Mouse (Mus musculus) heart, embryonic 10.5 days (tissue): Measurements from ENCODE around the gene Golga1. TPM values are rescaled to one million over a fixed set of nuclear protein-coding genes. Genes with fewer than 3 reads are reported as not detected.

Experiments
- DNase-seq: peaks from one replicate; pipeline ENCODE4 v3.0.0-alpha.2; 2017; ENCODE audit warnings: low spot score
- H3K27ac ChIP-seq: fragments of 300-500 bp; sonication (generic); 2 replicates; pipeline ENCODE4 v1.5.1; 2016; ENCODE audit warnings: mild to moderate bottlenecking
- H3K27me3 ChIP-seq: fragments of 300-500 bp; sonication (generic); 2 replicates; pipeline ENCODE4 v1.6.1; 2016; ENCODE audit warnings: mild to moderate bottlenecking; ENCODE audit not compliant: poor library complexity, insufficient read depth, severe bottlenecking
- H3K36me3 ChIP-seq: fragments of 300-500 bp; sonication (generic); 2 replicates; pipeline ENCODE4 v1.6.1; 2016; ENCODE audit warnings: mild to moderate bottlenecking, moderate library complexity
- H3K4me1 ChIP-seq: fragments of 300-500 bp; sonication (generic); 2 replicates; pipeline ENCODE4 v1.6.1; 2016; ENCODE audit warnings: mild to moderate bottlenecking
- H3K4me3 ChIP-seq: fragments of 300-500 bp; sonication (generic); 2 replicates; pipeline ENCODE4 v1.5.1; 2016; ENCODE audit warnings: mild to moderate bottlenecking, moderate library complexity
- H3K9me3 ChIP-seq: fragments of 300-500 bp; sonication (generic); 2 replicates; pipeline ENCODE4 v1.6.1; 2016; ENCODE audit warnings: mild to moderate bottlenecking, moderate library complexity
- WGBS: fragments of 180-500 bp; shearing (Covaris S2); methylation state at CpG from one replicate; pipeline ENCODE4 v1.1.7; 2016; 5-methylcytosine and 5-hydroxymethylcytosine counted together
- polyA plus RNA-seq: library from polyadenylated mRNA; unstranded; fragments of >200 nt; fragmentation: Nextera tagmentation; extraction: Ambion mirVana; gene quantifications from 2 replicates; pipeline ENCODE4 v1.2.1, GENCODE M21; 2016

Gene Golga1
- polyA plus RNA-seq, 1 experiment from 2014 or later, result 18.1 TPM

DNA sequence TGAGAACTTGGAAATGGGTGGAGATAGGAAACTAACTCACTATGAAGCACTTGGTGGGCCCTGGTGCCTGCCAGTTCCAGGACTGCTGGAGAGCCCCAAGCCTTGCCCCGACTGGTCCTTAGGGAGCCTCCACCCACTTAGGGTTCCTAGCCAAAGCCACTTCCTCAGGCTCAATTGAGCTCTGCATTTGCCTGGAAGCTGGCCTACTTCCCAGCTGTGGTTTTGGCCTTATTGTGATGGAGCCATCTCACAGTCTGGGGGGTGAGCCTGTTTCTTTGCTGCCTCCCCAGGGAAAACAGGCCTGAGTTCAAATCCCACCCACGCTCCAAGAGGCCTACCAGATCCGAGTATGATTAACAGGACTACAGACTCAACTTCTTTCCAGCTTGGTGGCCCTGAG lies 78.8 kb downstream of the Golga1 start:
- Histone ChIP-seq H3K36me3 (no peaks in the 10 kb centered on the region), H3K27ac (no peak overlapping the region), H3K4me3 (no peak overlapping the region), H3K9me3 (peaks cover 7% of the 10 kb centered on the region; the same call in 1 of the 2 replicates), H3K4me1 (no peaks in the 10 kb centered on the region), H3K27me3 (no peaks in the 10 kb centered on the region)
- DNase-seq, result no peak
- WGBS, result 85% methylated on average over 3 of the region's 3 CpGs

DNA sequence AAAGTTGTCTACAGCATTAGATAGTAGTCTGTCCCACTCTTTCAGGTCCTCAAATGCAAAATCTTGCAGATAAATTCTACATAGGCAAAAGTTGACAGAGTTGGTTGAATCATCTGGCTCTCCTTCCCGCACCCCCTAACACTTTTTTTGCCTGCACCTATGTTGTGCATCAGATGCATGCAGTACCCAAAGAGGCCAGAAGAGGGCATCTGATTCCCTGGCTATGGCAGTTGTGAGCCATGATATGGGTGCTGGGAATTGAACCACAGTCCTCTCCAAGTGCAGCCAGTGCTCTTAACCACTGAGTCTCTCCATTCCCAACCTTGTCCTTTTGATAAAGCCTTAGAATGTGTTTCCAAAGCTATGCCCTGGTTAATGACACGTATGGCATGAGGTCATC lies 81.9 kb downstream of the Golga1 start:
- no peaks in the 10 kb centered on the region for H3K36me3 ChIP-seq
- no peaks in the 10 kb centered on the region for H3K27me3 ChIP-seq
- H3K9me3 ChIP-seq, result peaks cover 7% of the 10 kb centered on the region; the same call in 1 of the 2 replicates
- H3K27ac ChIP-seq, result no peak overlapping the region
- 90% methylated on average over 2 of the region's 2 CpGs for WGBS
- no peak for DNase-seq
- no peak overlapping the region for H3K4me3 ChIP-seq
- no peaks in the 10 kb centered on the region for H3K4me1 ChIP-seq

DNA sequence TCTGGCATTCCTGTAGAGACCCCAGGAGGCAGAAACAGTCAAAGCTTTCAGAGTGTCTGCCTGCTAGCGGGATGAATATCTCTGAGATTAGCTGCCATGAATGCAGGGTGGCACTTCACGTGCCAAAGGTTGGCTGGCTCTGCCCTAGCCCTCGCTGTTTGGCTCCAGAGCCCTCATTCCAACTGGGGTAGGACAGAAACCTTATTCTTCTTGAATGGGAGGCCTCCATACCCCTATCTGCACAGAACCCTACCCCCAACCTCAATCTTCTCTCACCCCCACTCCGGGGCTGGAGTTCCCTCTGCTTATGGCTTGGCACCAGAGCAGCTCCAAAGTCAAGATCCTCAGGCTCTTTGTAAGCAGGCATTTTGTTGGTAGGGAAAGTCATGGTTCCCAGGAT lies 87.5 kb downstream of the Golga1 start:
- Histone ChIP-seq H3K4me1 (0 out of 2 replicates have a peak, but pooled peaks cover 4% of the 10 kb centered on the region), H3K36me3 (no peaks in the 10 kb centered on the region), H3K27ac (no peak overlapping the region), H3K27me3 (0 out of 2 replicates have a peak, but pooled peaks cover 5% of the 10 kb centered on the region), H3K4me3 (no peak overlapping the region), H3K9me3 (no peaks in the 10 kb centered on the region)
- 60% methylated on average over 4 of the region's 4 CpGs for WGBS
- DNase-seq, result no peak

DNA sequence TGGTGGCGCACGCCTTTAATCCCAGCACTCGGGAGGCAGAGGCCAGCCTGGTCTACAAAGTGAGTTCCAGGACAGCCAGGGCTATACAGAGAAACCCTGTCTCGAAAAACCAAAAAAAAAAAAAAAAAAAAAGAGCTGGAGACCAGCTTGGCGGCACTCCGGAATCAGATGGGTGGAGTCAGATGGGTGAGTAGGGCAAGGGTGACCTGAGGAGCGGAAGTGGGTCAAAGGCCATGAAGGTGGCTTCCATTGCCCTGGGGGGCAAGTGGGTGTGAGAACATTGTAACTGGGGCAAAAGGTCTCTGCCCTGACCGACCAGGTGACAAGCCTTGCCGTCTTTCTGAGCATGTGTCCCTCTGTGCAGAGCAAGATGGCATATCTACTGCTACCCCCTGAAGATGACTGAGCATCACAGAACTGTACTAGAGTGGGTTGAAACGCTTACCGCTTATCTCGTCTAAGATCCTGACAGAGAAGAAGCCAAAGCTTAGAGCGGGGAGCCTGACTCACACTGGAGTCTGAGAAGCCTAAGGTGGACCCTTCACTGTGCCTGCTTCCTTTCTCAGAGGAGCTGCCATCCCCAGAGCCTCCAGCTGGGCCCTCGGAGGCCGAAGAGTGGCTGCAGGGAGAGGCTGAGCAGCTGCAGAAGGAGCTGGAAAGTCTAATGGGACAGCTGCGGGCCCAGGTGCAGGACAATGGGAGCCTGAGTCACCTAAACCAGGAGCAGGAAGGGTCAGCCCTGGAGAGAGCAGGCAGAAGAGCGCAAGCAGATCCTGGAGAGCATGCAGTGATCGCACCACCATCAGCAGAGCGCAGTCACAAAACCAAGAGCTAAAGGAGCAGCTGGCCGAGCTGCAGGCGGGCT lies 89.2 kb downstream of the Golga1 start:
- 76% methylated on average over 21 of the region's 21 CpGs for WGBS
- no peak for DNase-seq
- Histone ChIP-seq H3K27me3 (0 out of 2 replicates have a peak, but pooled peaks cover 5% of the 10 kb centered on the region), H3K4me1 (0 out of 2 replicates have a peak, but pooled peaks cover 4% of the 10 kb centered on the region), H3K36me3 (no peaks in the 10 kb centered on the region), H3K4me3 (no peak overlapping the region), H3K9me3 (no peaks in the 10 kb centered on the region), H3K27ac (peak overlapping the region; percentile 56; the same call in 1 of the 2 replicates)

DNA sequence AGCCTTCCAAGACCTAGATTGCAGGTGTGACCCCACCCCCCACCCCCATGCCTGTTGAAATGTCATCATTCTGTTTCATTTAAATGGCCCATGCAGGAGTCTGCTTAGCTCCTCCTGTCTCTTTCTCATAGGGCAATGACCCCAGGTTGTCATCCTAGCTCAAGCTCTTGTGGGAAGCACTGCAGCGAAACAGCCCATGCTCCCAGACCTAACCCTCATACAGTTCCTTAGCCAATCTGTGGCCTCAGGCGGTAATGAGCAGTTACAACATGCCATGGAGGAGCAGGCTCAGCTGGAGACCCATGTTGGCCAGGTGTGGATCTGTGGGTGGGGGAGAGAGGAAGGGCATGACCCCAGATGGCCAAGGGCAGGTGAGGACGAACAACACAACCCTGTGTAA lies 90.2 kb downstream of the Golga1 start:
- Histone ChIP-seq H3K27ac (no peak overlapping the region), H3K4me3 (no peak overlapping the region), H3K9me3 (no peaks in the 10 kb centered on the region), H3K4me1 (0 out of 2 replicates have a peak, but pooled peaks cover 4% of the 10 kb centered on the region), H3K36me3 (no peaks in the 10 kb centered on the region), H3K27me3 (0 out of 2 replicates have a peak, but pooled peaks cover 5% of the 10 kb centered on the region)
- 77% methylated on average over 3 of the region's 3 CpGs for WGBS
- no peak for DNase-seq

DNA sequence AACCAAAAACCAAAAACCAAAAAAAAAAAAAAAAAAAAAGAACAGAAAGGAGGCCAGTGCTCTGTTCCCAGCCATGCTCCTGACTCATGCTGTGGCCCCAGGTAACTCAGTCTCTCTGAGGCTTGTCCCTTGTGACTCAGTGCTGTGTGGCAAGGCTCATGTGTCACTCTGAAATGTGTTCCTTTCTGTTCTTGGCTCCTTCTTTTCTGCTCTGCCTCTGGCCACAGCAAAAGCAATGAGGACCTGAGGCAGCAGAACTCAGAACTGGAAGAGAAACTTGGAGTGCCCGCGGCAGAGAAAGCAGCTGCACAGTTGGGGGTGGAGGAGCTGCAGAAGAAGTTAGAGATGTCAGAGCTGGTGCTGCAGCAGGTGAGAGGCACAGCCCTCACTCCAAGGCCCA lies 91.2 kb downstream of the Golga1 start:
- H3K36me3 ChIP-seq, result no peaks in the 10 kb centered on the region
- 0 out of 2 replicates have a peak, but pooled peaks cover 5% of the 10 kb centered on the region for H3K27me3 ChIP-seq
- no peak overlapping the region for H3K27ac ChIP-seq
- H3K9me3 ChIP-seq, result no peaks in the 10 kb centered on the region
- H3K4me3 ChIP-seq, result no peak overlapping the region
- 32% methylated on average over 2 of the region's 2 CpGs for WGBS
- H3K4me1 ChIP-seq, result 0 out of 2 replicates have a peak, but pooled peaks cover 4% of the 10 kb centered on the region
- DNase-seq, result no peak

DNA sequence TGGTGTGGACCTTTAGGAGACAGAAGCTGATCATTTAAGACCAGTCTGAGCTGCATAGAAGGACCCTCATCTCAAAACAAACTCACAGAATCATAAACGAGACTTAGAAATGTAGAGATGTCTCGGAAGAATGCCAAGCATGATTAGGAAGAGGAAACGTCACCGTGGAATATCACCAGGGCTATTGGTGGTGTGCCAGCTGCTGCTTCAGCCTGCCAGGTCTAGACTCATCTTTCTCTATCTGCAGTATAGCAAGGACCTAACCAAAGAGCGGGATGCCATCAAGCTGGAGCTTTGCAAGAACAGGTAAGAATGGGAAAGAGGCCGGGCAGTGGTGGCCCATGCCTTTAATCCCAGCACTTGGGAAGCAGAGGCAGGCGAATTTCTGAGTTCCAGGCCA lies 91.6 kb downstream of the Golga1 start:
- Histone ChIP-seq H3K27ac (no peak overlapping the region), H3K36me3 (no peaks in the 10 kb centered on the region), H3K4me3 (no peak overlapping the region), H3K27me3 (0 out of 2 replicates have a peak, but pooled peaks cover 5% of the 10 kb centered on the region), H3K9me3 (no peaks in the 10 kb centered on the region), H3K4me1 (0 out of 2 replicates have a peak, but pooled peaks cover 4% of the 10 kb centered on the region)
- 77% methylated on average over 7 of the region's 7 CpGs for WGBS
- no peak for DNase-seq

DNA sequence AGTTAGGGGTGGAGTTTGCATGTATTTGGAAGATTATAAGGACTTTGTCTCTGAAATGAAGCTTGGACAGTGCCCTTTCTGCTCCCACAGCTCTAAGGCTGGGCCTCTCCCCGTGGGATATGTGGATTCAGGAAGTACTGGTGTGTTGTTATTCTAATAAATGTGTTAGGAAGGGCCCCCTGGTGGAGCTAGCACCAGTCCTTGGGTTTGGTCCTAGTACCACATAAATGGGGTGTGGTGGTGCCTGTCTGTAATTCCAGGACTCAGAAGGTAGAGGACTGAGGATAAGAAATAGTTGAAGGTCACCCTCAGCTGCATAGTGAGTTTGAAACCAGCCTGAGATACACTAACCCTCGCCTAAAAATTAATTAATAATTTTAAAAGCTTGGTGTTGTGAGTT lies 92.1 kb downstream of the Golga1 start:
- Histone ChIP-seq H3K36me3 (no peaks in the 10 kb centered on the region), H3K27me3 (0 out of 2 replicates have a peak, but pooled peaks cover 5% of the 10 kb centered on the region), H3K9me3 (no peaks in the 10 kb centered on the region), H3K4me1 (0 out of 2 replicates have a peak, but pooled peaks cover 4% of the 10 kb centered on the region), H3K27ac (no peak overlapping the region), H3K4me3 (no peak overlapping the region)
- no peak for DNase-seq
- 38% methylated on average over 2 of the region's 2 CpGs for WGBS

DNA sequence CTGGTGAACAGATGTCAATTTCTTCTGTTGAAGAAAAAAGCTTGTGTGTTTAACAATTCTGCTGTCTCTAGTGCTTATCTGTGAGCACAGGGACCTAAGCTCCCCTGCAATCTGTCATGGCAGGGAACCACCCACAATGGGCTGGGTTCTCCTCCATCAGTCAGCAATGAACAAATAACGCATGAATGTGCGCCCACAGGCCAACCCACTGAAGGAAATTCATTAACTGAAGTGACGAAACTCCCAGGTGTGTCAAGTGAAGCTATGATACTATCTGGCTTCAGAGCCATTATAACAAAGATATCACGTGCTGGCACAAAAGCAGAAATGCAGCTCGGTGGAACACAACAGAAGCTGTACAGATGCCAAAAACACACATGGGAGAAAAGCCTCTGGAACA lies 95.3 kb downstream of the Golga1 start:
- Histone ChIP-seq H3K36me3 (no peaks in the 10 kb centered on the region), H3K27me3 (no peaks in the 10 kb centered on the region), H3K4me1 (no peaks in the 10 kb centered on the region), H3K27ac (no peak overlapping the region), H3K4me3 (no peak overlapping the region), H3K9me3 (no peaks in the 10 kb centered on the region)
- 76% methylated on average over 5 of the region's 5 CpGs for WGBS
- DNase-seq, result no peak

DNA sequence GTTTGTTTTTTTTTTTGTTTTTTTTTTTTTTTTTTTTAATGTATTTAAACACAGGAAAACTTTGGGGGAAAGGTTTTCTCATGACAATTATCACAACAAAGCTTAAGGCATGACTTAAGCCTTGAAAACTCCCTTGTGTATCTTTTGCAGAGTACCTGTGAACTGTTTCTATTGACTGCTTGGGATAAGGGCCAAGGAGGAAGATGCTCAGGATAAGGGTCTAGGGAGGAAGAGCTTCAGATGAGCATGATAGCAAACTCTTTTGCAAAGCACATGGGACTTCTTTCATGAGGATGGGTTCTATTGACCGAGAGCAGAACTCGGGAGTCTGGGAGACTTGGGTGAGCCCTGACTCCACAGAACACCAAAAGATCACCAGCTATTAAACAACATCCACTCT lies 95.7 kb downstream of the Golga1 start:
- WGBS, result 90% methylated on average over 2 of the region's 2 CpGs
- Histone ChIP-seq H3K27me3 (no peaks in the 10 kb centered on the region), H3K9me3 (no peaks in the 10 kb centered on the region), H3K4me1 (no peaks in the 10 kb centered on the region), H3K4me3 (no peak overlapping the region), H3K27ac (no peak overlapping the region), H3K36me3 (no peaks in the 10 kb centered on the region)
- no peak for DNase-seq

Other genes starting within 250 kb of the Golga1 start
- gene Nr6a1, start 137.9 kb downstream of the Golga1 start, polyA plus RNA-seq, result 2.1 and 4.5 TPM in 2 replicates
- gene Olfml2a, start 133.6 kb downstream of the Golga1 start, polyA plus RNA-seq, result 2.1 and 3.0 TPM in 2 replicates
- 0.89 and 1.4 TPM in 2 replicates for gene Wdr38, start 68.1 kb downstream of the Golga1 start, polyA plus RNA-seq
- gene Arpc5l, start 60.2 kb downstream of the Golga1 start, polyA plus RNA-seq, result 93.9 and 118 TPM in 2 replicates
- 724 and 889 TPM in 2 replicates for gene Rpl35, start 59.9 kb downstream of the Golga1 start, polyA plus RNA-seq
- 7.1 and 7.3 TPM in 2 replicates for gene Scai, start 125.2 kb upstream of the Golga1 start, polyA plus RNA-seq
- 52.1 and 61.0 TPM in 2 replicates for gene Ppp6c, start 160.9 kb upstream of the Golga1 start, polyA plus RNA-seq